Mouse (Mus musculus) kidney, embryonic 16.5 days (tissue): ENCODE measurements around the gene Pik3r6. TPM values are rescaled to one million over a fixed set of nuclear protein-coding genes. Genes with fewer than 3 reads are reported as not detected.

ENCODE experiments used
- ATAC-seq: fragments of 200-750 bp; cut with Nextera tagmentation; 2 replicates; pipeline ENCODE4 v1.8.0; 2017; ENCODE audit warnings: moderate TSS enrichment; ENCODE audit not compliant: low FRiP score, low TSS enrichment
- H3K27ac ChIP-seq: fragments of 300-500 bp; sonication (generic); 2 replicates; pipeline ENCODE4 v1.5.1; 2014; ENCODE audit warnings: low read length
- H3K27me3 ChIP-seq: fragments of 300-500 bp; sonication (generic); 2 replicates; pipeline ENCODE4 v1.6.1; 2014; ENCODE audit warnings: low read length, control low read depth, mixed read lengths; ENCODE audit not compliant: insufficient read depth
- H3K36me3 ChIP-seq: fragments of 300-500 bp; sonication (generic); 2 replicates; pipeline ENCODE4 v1.6.1; 2014; ENCODE audit warnings: low read length, control low read depth, mixed read lengths; ENCODE audit not compliant: insufficient read depth
- H3K4me1 ChIP-seq: fragments of 300-500 bp; sonication (generic); 2 replicates; pipeline ENCODE4 v1.6.1; 2014; ENCODE audit warnings: low read length, control low read depth, mixed read lengths; ENCODE audit not compliant: insufficient read depth
- H3K4me2 ChIP-seq: fragments of 300-500 bp; sonication (generic); replicated peaks from 2 replicates; pipeline ENCODE4 v1.6.1; 2014; ENCODE audit warnings: low read depth, low read length
- H3K4me3 ChIP-seq: fragments of 300-500 bp; sonication (generic); 2 replicates; pipeline ENCODE4 v1.5.1; 2014; ENCODE audit warnings: mild to moderate bottlenecking, low read length
- H3K9ac ChIP-seq: fragments of 300-500 bp; sonication (generic); replicated peaks from 2 replicates; pipeline ENCODE4 v1.6.1; 2014; ENCODE audit warnings: low read length
- H3K9me3 ChIP-seq: fragments of 300-500 bp; sonication (generic); 2 replicates; pipeline ENCODE4 v1.6.1; 2016; ENCODE audit warnings: low read length, control low read depth
- WGBS: fragments of 180-500 bp; shearing (Covaris S2); extraction: QIAGEN DNeasy Blood & Tissue Kit; methylation state at CpG from one replicate; pipeline ENCODE4 v1.1.7; 2014; 5-methylcytosine and 5-hydroxymethylcytosine counted together
- polyA plus RNA-seq: library from polyadenylated mRNA; unstranded; fragments of >200 nt; fragmentation: Nextera tagmentation; extraction: Ambion mirVana; gene quantifications from 2 replicates; pipeline ENCODE4 v1.2.1, GENCODE M21; 2015

Pik3r6 gene
- polyA plus RNA-seq, 1 experiment from 2014 or later, result 5.0 TPM

GRCm38 (mm10) chr11:68586721-68587120 is 83.9 kb downstream of the Pik3r6 start, which contains the start of gene Ccdc42:
Ccdc42 (plus strand) TSS chr11:68587021.
- Histone ChIP-seq H3K4me3 (no peak within 1 kb of the TSS), H3K9ac (no peak within 1 kb of the TSS), H3K4me1 (peaks cover 23% of the 10 kb centered on the region), H3K4me2 (no peak within 1 kb of the TSS), H3K36me3 (no peaks in the 10 kb centered on the region), H3K27me3 (no peaks in the 10 kb centered on the region), H3K27ac (no peak within 1 kb of the TSS), H3K9me3 (no peaks in the 10 kb centered on the region)
- WGBS, result 62% methylated on average over 5 of the region's 5 CpGs
- ATAC-seq, result no peak

GRCm38 (mm10) chr11:68589055-68589809 is 86.4 kb downstream of the Pik3r6 start:
- Histone ChIP-seq H3K9me3 (no peaks in the 10 kb centered on the region), H3K9ac (no peak overlapping the region), H3K27me3 (no peaks in the 10 kb centered on the region), H3K4me2 (no peak overlapping the region), H3K4me1 (peaks cover 37% of the 10 kb centered on the region), H3K4me3 (no peak overlapping the region), H3K27ac (no peak overlapping the region), H3K36me3 (no peaks in the 10 kb centered on the region)
- WGBS, result 67% methylated on average over 8 of the region's 8 CpGs
- ATAC-seq, result peak; percentile 44; the same call in 1 of the 2 replicates

GRCm38 (mm10) chr11:68591708-68592107 is 88.9 kb downstream of the Pik3r6 start:
- no peaks in the 10 kb centered on the region for H3K27me3 ChIP-seq
- H3K4me2 ChIP-seq, result 0 out of 2 replicates have a peak overlapping the region, but pooled peaks have one; percentile 10
- H3K4me3 ChIP-seq, result no peak overlapping the region
- no peaks in the 10 kb centered on the region for H3K36me3 ChIP-seq
- peak overlapping the region; percentile 73 for H3K27ac ChIP-seq
- no peaks in the 10 kb centered on the region for H3K9me3 ChIP-seq
- ATAC-seq, result peak; percentile 68; the same call in 1 of the 2 replicates
- H3K9ac ChIP-seq, result no peak overlapping the region
- H3K4me1 ChIP-seq, result peaks cover 37% of the 10 kb centered on the region
- WGBS, result 21% methylated on average over 5 of the region's 5 CpGs

- Histone ChIP-seq H3K9ac (no peak overlapping the region), H3K27me3 (no peaks in the 10 kb centered on the region), H3K27ac (no peak overlapping the region), H3K4me1 (peaks cover 43% of the 10 kb centered on the region), H3K9me3 (no peaks in the 10 kb centered on the region), H3K4me2 (no peak overlapping the region), H3K36me3 (no peaks in the 10 kb centered on the region), H3K4me3 (no peak overlapping the region)
- ATAC-seq, result no peak
- WGBS, result 58% methylated on average over 3 of the region's 3 CpGs
Observed at GRCm38 (mm10) chr11:68593247-68593646, 90.4 kb downstream of the Pik3r6 start.

- no peak overlapping the region for H3K9ac ChIP-seq
- H3K4me3 ChIP-seq, result no peak overlapping the region
- H3K36me3 ChIP-seq, result no peaks in the 10 kb centered on the region
- no peak overlapping the region for H3K4me2 ChIP-seq
- H3K9me3 ChIP-seq, result no peaks in the 10 kb centered on the region
- no peaks in the 10 kb centered on the region for H3K27me3 ChIP-seq
- ATAC-seq, result no peak
- 92% methylated on average over 2 of the region's 2 CpGs for whole genome bisulfite sequencing
- H3K4me1 ChIP-seq, result peaks cover 46% of the 10 kb centered on the region
- H3K27ac ChIP-seq, result no peak overlapping the region
Observed at GRCm38 (mm10) chr11:68597912-68598311, 95.1 kb downstream of the Pik3r6 start.

- Histone ChIP-seq H3K9me3 (no peaks in the 10 kb centered on the region), H3K4me3 (no peak overlapping the region), H3K27ac (peak overlapping the region; percentile 95), H3K4me2 (no peak overlapping the region), H3K36me3 (no peaks in the 10 kb centered on the region), H3K27me3 (no peaks in the 10 kb centered on the region), H3K4me1 (peaks cover 41% of the 10 kb centered on the region), H3K9ac (no peak overlapping the region; the same call in 1 of the 2 replicates)
- ATAC-seq, result peak; percentile 73
- 5% methylated on average over 6 of the region's 6 CpGs for WGBS
Observed at GRCm38 (mm10) chr11:68600551-68601021, 97.8 kb downstream of the Pik3r6 start.

GRCm38 (mm10) chr11:68601486-68601991 is 98.7 kb downstream of the Pik3r6 start:
- ATAC-seq, result peak; percentile 52; the same call in 1 of the 2 replicates
- no peaks in the 10 kb centered on the region for H3K36me3 ChIP-seq
- H3K27ac ChIP-seq, result peak overlapping the region; percentile 95
- H3K9me3 ChIP-seq, result no peaks in the 10 kb centered on the region
- H3K4me2 ChIP-seq, result no peak overlapping the region
- no peak overlapping the region for H3K4me3 ChIP-seq
- no peak overlapping the region for H3K9ac ChIP-seq
- 17% methylated on average over 9 of the region's 9 CpGs for WGBS
- H3K4me1 ChIP-seq, result peaks cover 41% of the 10 kb centered on the region
- no peaks in the 10 kb centered on the region for H3K27me3 ChIP-seq

Other genes starting within 250 kb of the Pik3r6 start
- gene Ntn1, start 102.2 kb upstream of the Pik3r6 start, polyA plus RNA-seq, result 13.6 and 15.4 TPM in 2 replicates
- gene Pik3r5, start 70.9 kb upstream of the Pik3r6 start, polyA plus RNA-seq, result 0.27 and 0.77 TPM in 2 replicates
- 2.6 and 2.9 TPM in 2 replicates for gene Mfsd6l, start 53.2 kb downstream of the Pik3r6 start, polyA plus RNA-seq
- gene Ccdc42, start 84.0 kb downstream of the Pik3r6 start, polyA plus RNA-seq, result 3.3 and 3.5 TPM in 2 replicates
- gene Myh10, start 188.5 kb downstream of the Pik3r6 start, polyA plus RNA-seq, result 147 and 155 TPM in 2 replicates